Mouse (Mus musculus) lung, adult 2 months (tissue): ENCODE results near the gene Srebf1. TPM values are rescaled to one million over a fixed set of nuclear protein-coding genes. Genes with fewer than 3 reads are reported as not detected.

ENCODE experiments used
- DNase-seq: peaks from one replicate; pipeline ENCODE4 v3.0.0; 2022
- H3K4me1 ChIP-seq: fragments of 200-500 bp; 2 replicates; pipeline ENCODE4 v1.6.1; 2011; ENCODE audit warnings: low read length; ENCODE audit not compliant: control insufficient read depth, insufficient read depth
- H3K4me3 ChIP-seq: fragments of 200-500 bp; replicated peaks from 2 replicates; pipeline ENCODE3; 2011; ENCODE audit warnings: low read depth, mild to moderate bottlenecking, control low read depth, low read length; ENCODE audit errors: extremely low read depth
- CTCF ChIP-seq: fragments of 200-500 bp; IDR thresholded peaks from 2 replicates; pipeline ENCODE4 v1.5.1; 2011; ENCODE audit warnings: mild to moderate bottlenecking, low read length, control low read depth; ENCODE audit not compliant: insufficient read depth
- POLR2A ChIP-seq: fragments of 200-500 bp; IDR thresholded peaks from 2 replicates; pipeline ENCODE4 v1.6.1; 2011; ENCODE audit warnings: low read depth, mild to moderate bottlenecking, control low read depth, low read length, borderline replicate concordance; ENCODE audit errors: extremely low read depth
- WGBS: fragments of 180-500 bp; shearing (Covaris S2); methylation state at CpG from one replicate; pipeline ENCODE4 v1.1.7; 2018; 5-methylcytosine and 5-hydroxymethylcytosine counted together
- polyA plus RNA-seq: library from polyadenylated mRNA; depleted of rRNA; stranded (reverse); fragments of >200 nt; gene quantifications from 2 replicates; pipeline ENCODE4 v1.2.3, GENCODE M21; 2012

The Srebf1 gene
- polyA plus RNA-seq, 1 experiment: 206 TPM

DNA sequence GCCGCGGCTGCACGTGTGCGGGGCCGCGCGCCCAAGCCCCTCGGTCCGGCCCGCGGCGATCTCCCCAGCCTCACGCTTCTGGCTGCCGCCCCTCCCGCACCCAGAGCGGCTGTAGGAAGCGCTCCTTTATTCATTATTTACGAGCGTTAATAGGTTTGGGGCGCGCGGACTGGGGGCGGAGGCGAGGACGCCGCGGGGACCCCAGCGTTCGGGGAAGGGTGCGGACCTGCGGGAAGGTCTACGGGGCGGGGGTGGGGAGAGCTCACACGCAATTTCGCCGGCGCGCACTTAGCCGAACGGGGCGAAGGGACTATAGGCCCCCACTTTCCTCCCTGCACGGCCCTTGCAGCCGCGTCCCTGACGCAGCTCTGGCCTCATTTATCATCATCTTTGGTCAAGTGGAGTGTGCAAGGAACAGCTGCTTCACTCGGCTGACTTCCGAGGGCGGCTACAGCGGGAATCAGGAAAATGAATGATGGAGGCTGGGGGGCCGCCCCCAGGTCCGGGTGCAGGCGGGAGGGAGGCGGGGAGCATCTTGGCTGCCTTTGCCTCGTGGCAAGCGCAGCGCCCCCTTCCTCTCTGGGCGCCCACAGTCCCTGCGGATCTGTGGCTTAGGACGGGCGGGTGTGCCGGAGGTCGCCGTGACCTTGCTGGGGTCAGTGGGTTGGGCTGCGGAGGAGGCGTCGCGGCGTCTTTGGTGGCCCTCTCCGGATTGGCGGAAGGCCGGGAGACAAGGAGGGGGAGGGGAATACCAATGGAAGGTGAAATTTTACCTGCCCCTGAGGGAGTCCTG is 46.0 kb downstream of the Srebf1 start:
- TF ChIP-seq POLR2A (no peak), CTCF (no peak)
- DNase-seq: peak; percentile 73
- WGBS: under 1% methylated on average over 71 of the region's 71 CpGs
- peaks cover 15% of the 10 kb centered on the region for H3K4me1 ChIP-seq
- H3K4me3 ChIP-seq: peak overlapping the region; percentile 60

DNA sequence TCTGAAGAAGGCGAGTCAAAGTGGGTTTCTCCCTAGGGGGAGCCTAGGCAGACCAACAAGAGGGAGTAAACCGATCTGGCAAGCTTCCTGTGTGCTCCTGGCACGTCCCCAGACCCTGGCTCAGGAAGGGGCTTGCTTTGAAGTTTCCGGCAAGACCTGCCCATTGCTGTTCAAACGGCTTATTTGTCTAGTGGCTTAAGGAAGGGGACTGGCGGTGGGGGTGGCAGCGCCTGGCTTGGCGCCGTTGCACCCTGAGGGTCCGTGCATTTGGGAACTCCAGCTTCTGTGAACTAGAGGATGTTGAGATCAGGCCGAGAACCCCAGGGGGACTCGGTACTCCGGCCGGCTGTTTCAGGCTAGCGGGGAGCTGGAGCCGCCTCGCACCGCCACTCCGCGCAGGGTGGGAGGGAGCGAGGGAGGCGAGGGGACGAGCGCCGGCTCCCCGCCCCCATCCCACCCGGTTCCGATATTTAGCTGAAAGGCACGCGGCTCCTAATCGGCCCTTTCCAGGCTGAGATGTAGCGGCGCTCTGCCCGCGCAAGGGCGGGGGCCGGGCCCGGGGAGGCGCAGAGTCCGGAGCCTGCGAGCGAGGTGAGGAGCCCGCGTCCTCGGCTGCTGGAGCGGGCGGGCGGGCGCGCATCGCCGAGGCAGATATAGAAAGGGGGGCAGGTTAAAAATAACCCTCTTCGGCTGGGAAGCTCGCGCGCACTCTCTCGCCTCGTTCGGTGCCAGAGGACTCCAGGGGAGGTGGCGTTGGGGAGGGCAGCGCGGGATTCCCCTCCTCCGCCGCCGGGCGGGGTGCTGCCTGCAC is 46.8 kb downstream of the Srebf1 start:
- peak overlapping the region; percentile 60 for H3K4me3 ChIP-seq
- WGBS: under 1% methylated on average over 65 of the region's 66 CpGs
- peak; percentile 53 for DNase-seq
- H3K4me1 ChIP-seq: peaks cover 15% of the 10 kb centered on the region
- no peak for TF ChIP-seq POLR2A
- TF ChIP-seq CTCF: no peak

- TF ChIP-seq POLR2A (no peak), CTCF (no peak)
- Histone ChIP-seq H3K4me1 (peaks cover 15% of the 10 kb centered on the region), H3K4me3 (no peak overlapping the region)
- no peak for DNase-seq
- 56% methylated on average over 10 of the region's 10 CpGs for WGBS
These were observed 48.7 kb downstream of the Srebf1 start for GRCm38 (mm10) chr11:60173606-60174184.

DNA sequence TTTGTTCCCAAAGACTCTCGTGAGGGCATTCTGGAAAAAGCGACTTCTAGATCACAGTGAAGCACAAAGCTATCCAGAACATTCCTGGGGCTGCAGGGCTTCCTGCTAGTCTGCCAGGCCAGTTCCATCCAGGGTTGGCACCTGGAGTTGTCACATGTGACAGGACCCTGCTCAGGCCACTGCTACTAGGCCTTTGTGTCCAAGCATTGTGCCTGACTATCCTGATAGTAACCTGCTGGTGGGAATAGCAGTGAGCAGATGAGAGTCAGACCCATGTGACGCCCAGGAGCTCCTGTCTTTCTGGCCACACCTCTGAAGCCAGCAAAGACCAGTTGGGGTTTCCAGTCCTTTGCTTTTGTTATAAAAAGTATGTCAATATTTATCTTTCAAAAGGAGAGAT is 50.3 kb downstream of the Srebf1 start:
- no peak for DNase-seq
- Histone ChIP-seq H3K4me3 (no peak overlapping the region), H3K4me1 (peaks cover 9% of the 10 kb centered on the region)
- WGBS: 66% methylated on average over 3 of the region's 3 CpGs
- no peak for TF ChIP-seq CTCF
- TF ChIP-seq POLR2A: no peak

GRCm38 (mm10) chr11:60168780-60169179 is 53.6 kb downstream of the Srebf1 start:
- Histone ChIP-seq H3K4me3 (no peak overlapping the region), H3K4me1 (peaks cover 5% of the 10 kb centered on the region; the same call in 1 of the 2 replicates)
- no peak for TF ChIP-seq CTCF
- no peak for TF ChIP-seq POLR2A
- no peak for DNase-seq
- 42% methylated on average over 9 of the region's 9 CpGs for WGBS

- WGBS: 50% methylated on average over 5 of the region's 5 CpGs
- TF ChIP-seq CTCF (no peak), POLR2A (no peak)
- H3K4me3 ChIP-seq: no peak overlapping the region
- H3K4me1 ChIP-seq: peaks cover 10% of the 10 kb centered on the region
- no peak for DNase-seq
These were observed 57.3 kb downstream of the Srebf1 start for GRCm38 (mm10) chr11:60165076-60165475.

- no peak for DNase-seq
These were observed 57.9 kb downstream of the Srebf1 start for GRCm38 (mm10) chr11:60164450-60164849.

GRCm38 (mm10) chr11:60163362-60163761 is 59.0 kb downstream of the Srebf1 start:
- H3K4me1 ChIP-seq: peaks cover 10% of the 10 kb centered on the region
- 87% methylated on average over 4 of the region's 4 CpGs for WGBS
- H3K4me3 ChIP-seq: no peak overlapping the region
- DNase-seq: no peak
- no peak for TF ChIP-seq CTCF
- no peak for TF ChIP-seq POLR2A

More at GRCm38 (mm10) chr11:60164450-60164849, 57.9 kb downstream of the Srebf1 start:
- TF ChIP-seq CTCF: no peak
- Histone ChIP-seq H3K4me1 (peaks cover 10% of the 10 kb centered on the region), H3K4me3 (no peak overlapping the region)
- 56% methylated on average over 6 of the region's 6 CpGs for WGBS

DNA sequence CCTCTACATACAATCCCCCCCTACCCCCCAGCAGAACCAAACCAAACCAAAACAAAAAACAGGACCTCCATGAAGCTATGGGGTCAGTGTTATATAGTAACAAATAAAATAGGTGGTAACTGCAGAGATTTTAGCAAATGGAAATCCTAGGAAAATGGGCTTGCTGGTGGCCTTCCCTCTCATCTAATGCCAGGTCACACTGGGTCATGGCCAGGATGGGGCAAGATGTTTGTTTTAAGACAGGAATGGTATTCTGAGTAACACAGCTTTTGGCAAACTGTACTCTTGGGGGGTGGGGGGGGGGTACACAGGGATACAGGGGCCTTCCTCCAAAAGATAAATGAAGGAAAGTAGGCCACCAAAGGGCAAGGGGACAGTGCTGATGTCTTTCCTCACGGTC is 59.8 kb downstream of the Srebf1 start:
- WGBS: 70% methylated on average over 1 of the region's 1 CpGs
- no peak for DNase-seq
- Histone ChIP-seq H3K4me1 (peaks cover 10% of the 10 kb centered on the region), H3K4me3 (no peak overlapping the region)
- TF ChIP-seq CTCF: no peak
- TF ChIP-seq POLR2A: no peak
